Mouse (Mus musculus): ENCODE measurements at regions not wholly inside any gene's neighbourhood (a gene's known extent, or its start where the extent isn't known, plus 50 kb on each side); places are given as distances from the start of the nearest gene placed in this dataset.
A peak's percentile ranks its signal among the peaks of the same experiment; 100 is the strongest.

DNA sequence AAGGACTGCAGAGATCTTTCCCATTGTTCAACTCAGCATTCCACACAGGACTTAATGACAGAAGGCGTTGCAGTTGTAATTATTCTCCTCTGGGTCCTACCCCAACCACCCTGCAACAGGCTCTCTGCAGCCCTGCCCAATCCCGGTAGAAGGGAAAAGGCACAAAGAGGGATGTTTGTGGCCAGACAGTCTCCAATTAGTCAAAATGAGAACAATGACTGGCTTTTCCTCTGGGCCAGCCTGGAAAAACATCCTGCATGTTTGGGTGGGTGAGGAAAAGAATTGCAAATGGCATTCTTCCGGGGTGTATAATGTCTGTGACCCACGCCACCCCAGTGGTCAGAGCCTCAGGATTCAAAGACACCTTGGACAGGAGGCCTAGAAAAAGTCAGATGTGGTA lies 168.8 kb upstream of the Spag17 start:
- DNase-seq: no peak

DNA sequence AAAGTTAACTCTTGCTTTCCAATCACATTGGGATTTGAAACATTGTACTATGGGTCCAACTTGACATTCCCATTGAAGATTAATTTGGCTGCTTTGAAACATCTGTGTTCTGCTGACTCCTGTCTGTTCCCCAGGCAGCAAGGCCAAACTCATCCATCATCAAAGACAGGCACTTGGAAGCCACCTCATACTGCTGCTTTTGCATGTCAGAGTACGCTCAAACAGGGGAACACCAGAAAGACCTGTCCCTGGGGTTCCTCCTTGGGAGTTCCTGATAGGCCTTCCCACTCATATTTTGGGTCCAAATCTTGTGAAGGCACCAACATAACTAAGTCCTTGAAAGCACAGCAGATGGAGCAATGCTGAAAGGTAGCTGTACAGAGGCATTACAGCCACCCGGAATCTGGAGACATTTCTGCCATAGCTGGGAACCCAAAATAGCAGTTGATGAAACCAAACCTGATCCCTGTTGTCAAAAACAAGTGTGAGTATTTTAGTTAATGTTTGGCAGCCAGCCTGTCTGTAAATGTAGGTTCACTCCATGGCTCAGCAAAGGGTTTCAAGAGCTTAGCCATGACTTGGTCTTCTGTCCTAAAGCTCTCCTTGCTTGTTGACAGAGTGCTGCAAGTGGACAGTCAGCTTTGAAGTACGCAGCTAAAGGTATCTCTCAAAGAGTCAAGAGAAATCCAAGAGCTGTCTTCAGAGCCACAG lies 147.0 kb upstream of the Spag17 start:
- peak; percentile 28 for DNase-seq

DNA sequence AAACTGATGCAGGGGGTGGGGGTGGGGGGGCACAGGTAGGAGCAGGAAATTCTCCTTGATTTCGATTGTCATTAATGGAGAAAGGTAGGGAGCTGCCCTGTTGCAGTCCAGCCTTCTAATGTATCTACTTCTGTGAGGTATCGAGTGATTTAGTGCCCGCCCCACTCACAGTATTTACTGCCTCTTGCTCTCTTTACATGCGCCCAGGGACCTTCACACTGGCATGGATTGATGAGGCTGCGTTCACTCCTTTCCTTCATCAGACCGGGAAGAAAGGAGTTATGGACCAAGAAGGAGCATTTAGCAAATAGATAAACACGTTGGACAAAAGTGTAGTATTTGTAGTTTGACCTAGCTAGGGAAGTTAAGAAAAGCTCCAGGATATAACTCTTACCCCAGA lies 145.6 kb upstream of the Spag17 start:
- no peak for DNase-seq

DNA sequence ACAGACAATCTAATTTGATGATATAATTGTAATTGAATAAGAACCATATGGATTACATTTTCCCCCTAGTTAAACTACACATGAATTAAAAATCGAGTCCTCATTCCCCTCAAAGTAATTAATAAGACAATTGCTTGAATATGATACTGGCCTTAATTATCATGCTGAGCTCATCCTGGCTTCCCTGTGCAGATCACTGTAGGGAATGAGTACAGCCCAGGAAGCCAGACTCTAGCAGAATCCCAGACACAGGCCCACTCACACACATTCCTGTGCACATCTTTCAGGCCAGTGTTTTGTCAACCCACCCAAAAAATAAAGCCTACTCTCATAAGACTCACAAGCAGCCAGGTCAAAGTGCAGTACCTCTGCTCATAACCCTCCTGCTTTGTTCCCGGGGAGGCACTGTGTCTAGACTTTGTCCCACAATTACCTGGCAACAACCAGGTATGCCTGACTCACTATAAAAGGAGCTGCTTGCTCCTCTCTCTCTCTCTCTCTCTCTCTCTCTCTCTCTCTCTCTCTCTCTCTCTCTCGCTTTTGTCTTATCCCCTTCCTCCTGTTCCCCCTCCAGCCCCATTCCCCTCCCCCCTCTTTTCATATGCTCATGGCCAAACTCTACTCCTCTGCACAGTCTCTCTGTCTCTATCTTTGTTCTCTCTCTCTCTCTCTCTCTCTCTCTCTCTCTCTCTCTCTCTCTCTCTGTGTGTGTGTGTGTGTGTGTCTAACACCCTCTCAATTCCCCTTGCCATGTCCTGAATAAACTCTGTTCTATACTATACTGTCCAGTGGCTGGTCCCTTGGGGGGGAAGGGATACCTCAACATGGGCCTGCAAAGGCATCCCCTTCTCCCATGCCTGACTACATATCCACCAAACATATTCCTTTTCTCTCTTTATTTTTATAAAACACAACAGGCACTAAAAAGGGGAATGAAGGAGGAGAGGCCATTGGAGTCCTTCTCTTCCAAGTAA lies 143.7 kb upstream of the Spag17 start:
- no peak for DNase-seq

DNA sequence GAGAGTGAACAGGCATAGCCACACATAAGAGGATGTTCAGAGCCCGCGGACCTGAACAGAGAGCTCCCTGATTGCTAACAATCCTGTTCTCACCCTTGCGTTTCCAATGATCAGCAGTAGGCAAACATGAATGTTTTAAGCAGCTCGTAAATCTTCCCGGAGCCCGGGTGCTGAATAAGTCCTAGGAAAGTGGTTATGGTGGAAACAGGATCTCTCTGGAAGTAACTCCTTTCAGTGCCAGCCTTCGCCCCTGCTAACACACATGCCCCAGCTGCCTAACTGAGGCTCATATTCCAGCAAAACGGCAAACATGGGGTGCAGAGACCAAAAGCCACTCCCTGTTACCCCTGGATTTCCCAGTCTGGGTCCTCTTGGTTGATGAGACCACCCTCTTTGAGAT lies 135.5 kb upstream of the Spag17 start:
- no peak for DNase-seq

DNA sequence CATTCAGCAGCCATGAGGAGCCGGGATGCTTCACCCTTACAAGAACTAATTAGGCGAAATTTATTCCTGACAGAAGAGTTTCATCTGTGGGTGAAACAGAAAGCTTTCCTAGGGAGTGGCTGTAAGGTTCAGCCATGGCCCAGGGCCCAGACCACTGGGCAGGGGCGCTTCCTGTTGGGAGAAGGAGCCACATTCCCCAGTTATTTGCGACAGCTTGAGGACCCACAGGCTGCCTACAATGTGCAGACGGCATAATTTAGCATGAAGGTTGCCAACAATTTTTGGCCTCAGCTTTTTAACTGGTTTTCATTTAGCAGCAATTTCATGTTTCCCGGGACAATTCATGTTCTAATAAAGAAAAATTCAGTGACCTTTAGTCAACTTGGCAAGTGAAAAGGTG lies 106.7 kb upstream of the Spag17 start:
- peak; percentile 1 for DNase-seq

DNA sequence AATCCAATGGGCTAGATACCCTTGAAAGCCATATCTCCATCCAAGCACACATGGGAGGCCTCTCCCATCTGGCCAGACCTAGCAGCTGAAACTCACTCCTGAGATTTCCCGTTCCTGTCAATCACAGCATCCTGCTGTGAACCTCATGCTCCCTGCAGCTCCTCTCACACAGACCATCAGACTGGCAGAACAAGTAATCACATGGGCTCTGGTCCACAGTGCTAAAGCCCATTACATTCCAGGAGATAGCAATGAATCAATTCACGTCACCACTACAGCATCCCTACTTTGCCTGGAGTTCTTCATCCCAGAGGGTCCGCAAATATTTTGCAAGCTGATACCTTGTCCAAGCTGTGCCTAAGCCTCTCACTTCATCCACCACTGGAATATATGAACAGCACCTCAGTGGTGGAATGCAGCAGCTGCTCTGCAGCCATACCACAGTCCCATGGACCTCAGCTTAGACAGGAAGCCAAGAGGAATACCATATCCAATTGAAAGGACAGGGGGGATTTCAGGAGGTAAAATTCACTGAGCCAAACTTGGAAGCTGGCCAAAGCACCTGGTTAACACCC lies 99.2 kb upstream of the Spag17 start:
- no peak for DNase-seq

DNA sequence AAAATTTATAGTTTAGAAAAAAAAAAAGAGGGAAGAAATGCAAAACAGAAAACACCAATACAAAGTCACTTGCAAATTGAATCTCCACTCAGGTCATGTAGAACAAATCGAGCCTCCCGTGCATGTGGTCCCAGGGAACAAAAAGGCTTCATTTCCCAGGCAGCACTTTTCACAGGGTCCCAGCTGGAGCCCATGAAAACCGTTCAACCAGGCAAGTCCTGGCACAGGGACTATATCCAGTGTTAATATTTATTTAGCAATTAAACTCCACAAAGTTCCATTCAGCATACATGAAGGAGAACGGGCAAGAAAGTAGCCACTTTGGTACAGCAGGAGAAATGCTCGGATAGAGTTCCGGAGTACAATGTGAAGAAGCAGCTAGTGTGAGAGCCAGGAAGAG lies 93.9 kb upstream of the Spag17 start:
- no peak for DNase-seq

DNA sequence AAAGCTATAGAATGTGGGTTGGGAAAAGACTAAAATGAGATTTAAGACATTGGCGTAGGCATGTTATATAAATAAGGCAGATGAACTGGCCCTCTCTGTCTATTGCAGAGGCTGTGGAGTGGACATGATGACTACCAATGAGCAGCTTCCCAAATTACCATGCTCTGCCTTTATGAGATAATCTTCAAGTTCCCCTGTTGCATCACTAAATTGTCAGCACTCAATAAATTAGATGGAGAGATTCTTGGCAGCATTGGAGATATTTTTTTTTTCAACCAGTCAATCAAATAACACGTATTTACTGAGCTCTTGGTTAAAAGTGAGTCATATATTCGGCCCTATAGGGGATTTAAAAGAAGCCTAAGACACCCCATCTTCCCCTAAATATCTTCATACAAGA lies 91.6 kb upstream of the Spag17 start:
- no peak for DNase-seq

DNA sequence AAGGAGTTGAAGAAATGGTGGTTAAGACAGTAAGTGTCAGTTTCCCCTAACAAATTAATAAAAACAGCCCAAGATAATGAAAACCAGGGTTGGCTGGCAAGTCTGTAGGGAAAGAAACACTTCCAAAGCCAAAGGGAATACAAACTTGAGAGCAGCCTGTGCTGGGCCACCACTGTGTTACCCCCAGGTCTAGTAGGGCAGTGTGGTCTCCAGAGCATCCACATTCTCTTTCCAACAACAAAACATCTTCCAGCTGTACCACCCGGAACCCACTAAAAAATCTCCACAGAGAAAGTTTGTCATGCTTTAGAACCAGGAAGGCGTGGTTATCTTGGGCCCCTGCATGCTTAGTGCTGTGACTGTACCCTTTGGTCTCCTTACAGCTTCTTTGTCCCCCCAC lies 89.4 kb upstream of the Spag17 start:
- no peak for DNase-seq

DNA sequence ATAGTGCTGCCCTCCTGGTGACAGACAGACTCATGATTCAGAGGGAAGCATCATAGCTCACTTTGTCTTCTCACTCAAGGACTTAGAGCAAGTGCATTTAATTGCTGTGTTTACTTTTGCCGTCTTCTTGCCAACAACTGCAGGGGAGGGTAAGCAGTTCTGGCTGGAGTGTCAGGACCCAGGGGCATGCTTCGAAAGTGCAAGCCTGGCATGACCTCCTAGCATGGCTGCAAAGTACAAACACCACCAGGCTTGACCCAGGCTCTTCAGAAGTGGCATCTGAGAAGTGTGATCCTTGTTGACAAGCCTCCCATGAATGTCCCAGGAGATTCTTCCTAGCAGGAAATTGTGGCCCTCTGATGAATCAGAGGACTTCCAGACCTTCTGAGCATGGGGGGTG lies 87.4 kb upstream of the Spag17 start:
- no peak for DNase-seq

DNA sequence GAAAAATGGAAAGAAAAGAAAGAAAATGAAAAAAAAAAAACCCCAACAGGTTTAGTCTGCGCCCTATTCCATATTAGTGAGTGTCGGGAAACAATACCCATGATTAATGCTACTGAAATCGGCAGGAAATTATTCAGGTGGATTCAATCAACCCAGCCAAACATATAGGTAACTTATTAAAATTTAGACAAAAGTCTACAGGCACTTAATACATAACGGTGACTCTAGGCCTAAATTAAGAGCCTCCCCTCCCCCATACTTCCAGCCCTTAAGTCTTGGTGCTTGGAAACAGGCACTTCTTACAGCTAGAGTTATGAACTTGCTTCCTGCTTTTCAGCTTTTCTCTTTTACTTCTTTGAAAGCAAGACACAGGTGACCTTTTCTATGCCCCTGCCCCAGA lies 74.7 kb upstream of the Spag17 start:
- DNase-seq: no peak

DNA sequence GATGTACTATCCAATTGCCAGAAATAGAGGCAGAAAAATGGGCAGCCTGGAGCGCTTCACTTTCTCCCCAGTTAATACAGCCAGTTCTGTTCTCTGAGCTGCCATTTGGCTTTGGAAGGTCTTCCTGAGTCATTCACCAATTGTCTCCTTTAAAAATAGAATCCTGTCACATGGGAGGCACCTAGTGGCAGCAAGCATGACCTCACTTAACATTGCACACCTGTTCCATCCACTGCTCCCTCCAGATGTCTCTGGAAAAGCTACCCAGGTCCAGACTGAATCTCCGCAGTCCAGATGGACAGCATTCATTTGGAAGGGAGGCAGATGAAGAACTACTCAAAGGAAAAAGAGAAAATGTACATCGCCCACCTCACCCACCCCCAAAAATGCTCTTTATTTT lies 73.9 kb upstream of the Spag17 start:
- DNase-seq: no peak

DNA sequence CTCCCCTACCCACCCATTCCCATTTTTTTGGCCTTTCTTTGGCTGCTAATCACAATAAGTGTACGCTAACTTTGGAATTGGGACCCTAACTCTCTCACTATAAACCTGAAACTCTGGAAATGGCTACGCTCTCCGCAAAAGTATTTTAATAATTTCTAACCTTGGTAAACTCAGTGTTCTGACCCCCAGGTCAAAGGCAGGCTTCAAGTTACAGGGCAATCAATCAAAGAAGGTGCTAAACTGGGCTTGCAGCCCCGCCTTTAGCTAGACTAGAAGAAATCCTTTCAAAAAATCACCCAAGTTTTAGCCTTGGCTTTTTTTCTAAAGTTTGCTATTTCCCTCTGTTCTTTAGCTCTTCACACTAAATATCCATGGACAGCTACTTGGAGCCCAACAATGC lies 72.4 kb upstream of the Spag17 start:
- DNase-seq: no peak

DNA sequence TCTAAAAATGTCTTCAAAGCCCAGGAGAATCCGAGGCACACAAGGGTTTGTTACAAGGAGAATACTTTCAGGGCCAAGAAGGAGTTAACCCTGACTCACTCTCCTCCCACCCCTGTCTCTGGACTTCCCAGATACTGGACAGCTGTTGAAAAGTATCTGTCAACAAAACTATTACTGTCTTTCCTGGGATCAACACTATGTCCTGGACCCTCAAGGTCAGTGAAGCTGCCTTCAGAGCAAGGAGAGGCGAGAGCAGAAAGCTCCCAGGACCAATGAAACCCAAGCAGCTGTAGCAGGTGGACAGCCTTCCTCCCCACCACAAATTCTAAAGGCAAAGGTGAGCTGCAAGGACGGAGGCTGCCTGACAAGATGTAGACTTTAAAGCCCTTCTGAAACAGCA lies 70.1 kb upstream of the Spag17 start:
- no peak for DNase-seq

DNA sequence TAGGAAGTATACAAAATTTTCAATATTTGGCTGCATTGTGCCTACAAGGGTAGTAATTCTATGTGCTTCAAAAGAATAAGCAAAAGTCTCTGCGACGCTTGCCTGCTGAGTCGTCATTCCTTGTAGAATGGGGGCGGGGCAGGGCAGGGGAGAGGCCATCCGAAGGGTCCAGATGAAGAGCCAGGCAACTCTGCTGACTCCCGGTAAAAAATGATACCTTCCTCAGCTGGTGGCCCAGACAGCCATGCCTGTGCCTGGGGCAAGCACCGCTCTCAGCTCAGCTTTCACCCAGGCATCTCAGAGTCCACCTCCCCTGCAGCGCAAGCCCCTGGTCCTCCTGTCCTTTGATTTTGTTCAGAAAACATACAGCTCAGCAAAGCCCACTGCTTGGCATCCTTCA lies 67.2 kb upstream of the Spag17 start:
- DNase-seq: no peak

DNA sequence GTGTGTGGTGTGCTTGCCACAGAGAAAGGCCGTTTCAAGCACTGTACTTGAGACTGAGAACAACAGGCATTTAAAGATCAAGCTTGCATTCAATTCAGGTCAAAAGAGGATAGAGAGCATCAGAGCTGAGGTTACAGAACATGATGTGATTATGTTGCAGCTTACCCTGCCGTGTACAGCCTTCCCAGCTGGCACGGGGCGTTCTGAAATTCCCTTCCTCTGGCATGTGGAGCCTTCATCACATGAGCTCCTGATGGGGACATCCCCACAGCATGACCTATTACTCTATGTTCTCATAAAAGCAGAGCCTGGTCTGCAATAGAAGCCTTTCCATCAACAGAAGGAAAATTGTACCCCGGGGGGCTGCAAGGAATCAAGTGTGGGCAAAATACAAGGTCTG lies 62.5 kb upstream of the Spag17 start:
- no peak for DNase-seq

DNA sequence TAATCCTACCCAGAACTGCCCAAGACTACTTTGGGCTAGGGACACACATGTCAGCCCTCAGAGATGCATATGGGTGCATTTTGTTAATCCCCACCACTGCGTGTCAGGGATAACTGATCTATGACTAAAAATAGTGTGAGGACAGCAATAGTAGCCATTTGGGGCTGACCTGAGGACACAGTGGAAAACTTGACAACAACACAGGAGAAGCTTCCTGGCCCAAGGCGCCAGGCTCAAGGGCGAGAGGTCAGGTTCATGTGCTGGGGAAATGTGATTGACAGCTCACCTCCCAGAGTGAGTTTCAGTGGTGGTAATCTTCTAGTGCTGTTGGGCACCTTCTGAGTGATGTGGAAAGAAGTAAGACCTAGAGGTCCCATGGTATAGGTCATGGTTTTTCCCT lies 62.0 kb upstream of the Spag17 start:
- DNase-seq: no peak
